Mouse (Mus musculus) right cerebral cortex, postnatal 10 days (tissue): ENCODE measurements around the gene AA986860.
A peak's percentile ranks its signal among the peaks of the same experiment; 100 is the strongest.

Experiments used
- DNase-seq, 2 experiments: peaks; one replicate each; pipeline ENCODE4 v3.0.0; 2021; ENCODE audit warnings: low spot score in 2 of 2

Gene AA986860

GRCm38 (mm10) chr1:130731741-130732337 lies at the start of gene AA986860:
AA986860 (plus strand) TSS chr1:130731976.
- DNase-seq, result no peak

GRCm38 (mm10) chr1:130683905-130684304 lies 47.9 kb upstream of the AA986860 start:
- DNase-seq, result no peak

- no peak for DNase-seq
Measured at GRCm38 (mm10) chr1:130698601-130699000, 33.2 kb upstream of the AA986860 start.

GRCm38 (mm10) chr1:130699937-130700633 lies 31.7 kb upstream of the AA986860 start:
- DNase-seq, result peak; percentile 59 to 62

- no peak for DNase-seq
Measured at GRCm38 (mm10) chr1:130701976-130702375, 29.8 kb upstream of the AA986860 start.

- DNase-seq, result no peak
Measured at GRCm38 (mm10) chr1:130703613-130704012, 28.2 kb upstream of the AA986860 start.

- no peak for DNase-seq
Measured at GRCm38 (mm10) chr1:130710283-130711080, 21.3 kb upstream of the AA986860 start.

GRCm38 (mm10) chr1:130714046-130714445 lies 17.7 kb upstream of the AA986860 start:
- no peak for DNase-seq

GRCm38 (mm10) chr1:130715561-130716217 lies 16.1 kb upstream of the AA986860 start, which contains the start of gene Gm29427:
Gm29427 (minus strand) TSS chr1:130715799.
- DNase-seq, result peak; percentile 95 to 96

GRCm38 (mm10) chr1:130716218-130716512 lies 15.6 kb upstream of the AA986860 start:
- DNase-seq, result no peak

GRCm38 (mm10) chr1:130716513-130717290 lies 15.1 kb upstream of the AA986860 start:
- peak; percentile 56 to 70 for DNase-seq

GRCm38 (mm10) chr1:130717291-130717871 lies 14.4 kb upstream of the AA986860 start, which contains the start of gene Yod1:
Yod1 (plus strand) TSS chr1:130717327.
- peak; percentile 92 to 94 for DNase-seq

GRCm38 (mm10) chr1:130724206-130724605 lies 7.6 kb upstream of the AA986860 start:
- DNase-seq, result no peak

- DNase-seq, result no peak
Measured at GRCm38 (mm10) chr1:130726396-130726795, 5.4 kb upstream of the AA986860 start.

- DNase-seq, result no peak
Measured at GRCm38 (mm10) chr1:130728070-130728469, 3.7 kb upstream of the AA986860 start.

GRCm38 (mm10) chr1:130728708-130729107 lies 3.1 kb upstream of the AA986860 start:
- no peak for DNase-seq

GRCm38 (mm10) chr1:130729153-130729552 lies 2.6 kb upstream of the AA986860 start, which contains the start of gene Pfkfb2:
Pfkfb2 (minus strand) TSS chr1:130729253.
- no peak for DNase-seq

GRCm38 (mm10) chr1:130732706-130733658 lies 1.2 kb downstream of the AA986860 start:
- DNase-seq, result no peak

GRCm38 (mm10) chr1:130733671-130734070 lies 1.9 kb downstream of the AA986860 start:
- DNase-seq, result no peak

GRCm38 (mm10) chr1:130734452-130734851 lies 2.7 kb downstream of the AA986860 start:
- no peak for DNase-seq
